In genomic region chr5:66137250-66137649, GRCm38 (mm10) we compare ENCODE assay signal across 16 mouse cellular contexts. TPM values are rescaled to one million over a fixed set of nuclear protein-coding genes. Genes with fewer than 3 reads are reported as not detected.
DNase-seq lines count a peak whose midpoint lies in the region.
"Had no signal": no experiment of that assay in that cellular context is flagged by ENCODE, and none has a peak within 500 bp of the region (broad histone marks: within the 10 kb centered on the region; RNA-seq: fewer than 3 reads in every experiment).

No protein-coding gene starts in this region.

- peak; percentile 11 to 57 for DNase-seq in frontal cortex, adult 2 months (ENCODE audit: extremely low spot score in 1 of 2, low spot score in 1 of 2)
- no peak for DNase-seq in frontal cortex, postnatal 10 days (ENCODE audit: low spot score in 2 of 2)
- DNase-seq in right cerebral cortex, adult 18-20 months = peak; percentile 44
- DNase-seq in right cerebral cortex, postnatal 4 days = no peak
- DNase-seq in adrenal gland, postnatal 36 days = peak; percentile 67 to 68
- DNase-seq in telencephalon, adult 2 months (ENCODE audit: low read depth, low spot score) = peak; percentile 27
- DNase-seq in neural tube, embryonic 10.5 days (ENCODE audit: extremely low spot score, low spot score) = no peak
- no peak for DNase-seq in ovary, adult 18-20 months (ENCODE audit: low spot score)
- DNase-seq: cerebellum, postnatal 14 days; forebrain, postnatal 0 days; gastrocnemius, postnatal 36 days; heart, postnatal 36 days; kidney, adult 8-10 months; kidney, postnatal 4 days; thymus, postnatal 4 days had no signal

RNA-seq across cellular contexts. Expression of gene Rbm47, which starts 35.7 kb away (rescaled TPM):
- 0.78 and 1.2 TPM in 2 replicates for polyA plus RNA-seq in frontal cortex, adult 2 months (2012; rRNA removed)
- 100 to 1,000 TPM; 102 to 121 TPM for total RNA-seq in adrenal gland, postnatal 36 days (2021)
- total RNA-seq: MEL had no signal

Comparison
In these comparisons a context has a peak if more than half of its experiments do, and no peak if none do; other contexts are left out.
1. DNase-seq: peak in frontal cortex, adult 2 months (2 of 2), right cerebral cortex, adult 18-20 months (single experiment), adrenal gland, postnatal 36 days (2 of 2) and telencephalon, adult 2 months (single experiment); none in frontal cortex, postnatal 10 days (0 of 2), right cerebral cortex, postnatal 4 days (single experiment), neural tube, embryonic 10.5 days (single experiment) and ovary, adult 18-20 months (single experiment).